Mouse (Mus musculus) granulocyte monocyte progenitor cell, adult 5-6 weeks (primary cell): ENCODE results near the gene Cd47. TPM values are rescaled to one million over a fixed set of nuclear protein-coding genes. Genes with fewer than 3 reads are reported as not detected.

Source experiments
- total RNA-seq, 2 experiments: library from RNA; stranded (forward) in 1 of 2; stranded (reverse) in 1 of 2; fragments of 200-712, 200-1000 nt in 1 of 2; fragments of >200 nt in 1 of 2; fragmentation: Nextera tagmentation in 1 of 2; gene quantifications; 2 replicates each; pipeline ENCODE4 v1.2.3; 2014 to 2017

Gene Cd47
- total RNA-seq, 2 experiments from 2014 or later = 269 to 334 TPM

Other genes with a start within 250 kb of the Cd47 start
- gene Ift57, start 101.3 kb upstream of the Cd47 start, total RNA-seq (2014; fragmentation: Nextera tagmentation) = 28.8 TPM in 2 replicates
- 46.7 and 48.5 TPM in 2 replicates for gene Ift57, start 101.3 kb upstream of the Cd47 start, total RNA-seq (2017)